Mouse (Mus musculus): ENCODE measurements around the gene Irak2.
"Not testable (repeated sequence)": the region's sequence is repeated elsewhere in the genome, so short reads cannot be mapped to it uniquely, and the experiment has no call there.

Irak2 gene

GRCm38 (mm10) chr6:113695766-113696355 lies 57.6 kb downstream of the Irak2 start:
- DNase-seq (ENCODE audit: low read depth, low spot score): no peak

GRCm38 (mm10) chr6:113696582-113697221 lies 58.4 kb downstream of the Irak2 start, which contains the start of gene Tatdn2:
Tatdn2 (plus strand) TSS chr6:113697050.
- peak; percentile 98 for DNase-seq (ENCODE audit: low read depth, low spot score)

GRCm38 (mm10) chr6:113697222-113698205 lies 59.2 kb downstream of the Irak2 start:
- no peak for DNase-seq (ENCODE audit: low read depth, low spot score)

- DNase-seq (ENCODE audit: low read depth, low spot score): no peak
Measured at GRCm38 (mm10) chr6:113712718-113713117, 74.5 kb downstream of the Irak2 start.

- not testable (repeated sequence) for DNase-seq (ENCODE audit: low read depth, low spot score)
Measured at GRCm38 (mm10) chr6:113713389-113713788, 75.1 kb downstream of the Irak2 start.

GRCm38 (mm10) chr6:113714276-113714675 lies 76.0 kb downstream of the Irak2 start:
- DNase-seq (ENCODE audit: low read depth, low spot score): no peak

- DNase-seq (ENCODE audit: low read depth, low spot score): no peak
Measured at GRCm38 (mm10) chr6:113714797-113715196, 76.5 kb downstream of the Irak2 start.

- DNase-seq (ENCODE audit: low read depth, low spot score): no peak
Measured at GRCm38 (mm10) chr6:113717541-113717940, 79.3 kb downstream of the Irak2 start.

- no peak for DNase-seq (ENCODE audit: low read depth, low spot score)
Measured at GRCm38 (mm10) chr6:113719878-113720277, 81.6 kb downstream of the Irak2 start, which contains the start of gene Ghrl. Ghrl (minus strand) TSS chr6:113719880.

GRCm38 (mm10) chr6:113721061-113721460 lies 82.8 kb downstream of the Irak2 start:
- DNase-seq (ENCODE audit: low read depth, low spot score): no peak

- no peak for DNase-seq (ENCODE audit: low read depth, low spot score)
Measured at GRCm38 (mm10) chr6:113728181-113728580, 89.9 kb downstream of the Irak2 start.

- DNase-seq (ENCODE audit: low read depth, low spot score): no peak
Measured at GRCm38 (mm10) chr6:113731296-113731695, 93.0 kb downstream of the Irak2 start.

- DNase-seq (ENCODE audit: low read depth, low spot score): no peak
Measured at GRCm38 (mm10) chr6:113737318-113738046, 99.2 kb downstream of the Irak2 start.

- DNase-seq (ENCODE audit: low read depth, low spot score): peak; percentile 69
Measured at GRCm38 (mm10) chr6:113740236-113741217, 102.3 kb downstream of the Irak2 start, which contains the start of gene Sec13. Sec13 (minus strand) TSS chr6:113740743.

- DNase-seq (ENCODE audit: low read depth, low spot score): peak; percentile 13
Measured at GRCm38 (mm10) chr6:113741425-113741824, 103.2 kb downstream of the Irak2 start.

GRCm38 (mm10) chr6:113742321-113742720 lies 104.1 kb downstream of the Irak2 start:
- DNase-seq (ENCODE audit: low read depth, low spot score): no peak

- no peak for DNase-seq (ENCODE audit: low read depth, low spot score)
Measured at GRCm38 (mm10) chr6:113743111-113743510, 104.8 kb downstream of the Irak2 start.
